Mouse (Mus musculus) limb, embryonic 11.5 days (tissue): ENCODE data around the gene H2-DMb1. TPM values are rescaled to one million over a fixed set of nuclear protein-coding genes. Genes with fewer than 3 reads are reported as not detected.

ENCODE experiments used
- ATAC-seq: fragments of 200-750 bp; cut with Nextera tagmentation; 2 replicates; pipeline ENCODE4 v1.8.0; 2017; ENCODE audit warnings: low read depth; ENCODE audit not compliant: insufficient number of reproducible peaks, low FRiP score, low TSS enrichment
- DNase-seq: peaks from one replicate; pipeline ENCODE4 v3.0.0-alpha.2; 2015; ENCODE audit warnings: low spot score
- H3K27ac ChIP-seq: fragments of 300-500 bp; sonication (generic); replicated peaks from 2 replicates; pipeline ENCODE4 v1.5.1; 2014; ENCODE audit warnings: low read depth, mild to moderate bottlenecking, low read length
- H3K27me3 ChIP-seq: fragments of 300-500 bp; sonication (generic); 2 replicates; pipeline ENCODE4 v1.6.1; 2014; ENCODE audit warnings: mild to moderate bottlenecking, low read length, mixed read lengths; ENCODE audit not compliant: control insufficient read depth, insufficient read depth
- H3K36me3 ChIP-seq: fragments of 300-500 bp; sonication (generic); 2 replicates; pipeline ENCODE4 v1.6.1; 2014; ENCODE audit warnings: mild to moderate bottlenecking, low read length, moderate library complexity, mixed read lengths; ENCODE audit not compliant: control insufficient read depth, insufficient read depth
- H3K4me1 ChIP-seq: fragments of 300-500 bp; sonication (generic); 2 replicates; pipeline ENCODE4 v1.6.1; 2014; ENCODE audit warnings: low read length, mixed read lengths; ENCODE audit not compliant: control insufficient read depth, insufficient read depth
- H3K4me2 ChIP-seq: fragments of 300-500 bp; sonication (generic); 2 replicates; pipeline ENCODE4 v1.6.1; 2014; ENCODE audit warnings: low read depth, mild to moderate bottlenecking, moderate library complexity; ENCODE audit not compliant: severe bottlenecking
- H3K4me3 ChIP-seq: fragments of 300-500 bp; sonication (generic); 2 replicates; pipeline ENCODE4 v1.5.1; 2014; ENCODE audit warnings: low read depth, low read length
- H3K9ac ChIP-seq: fragments of 300-500 bp; sonication (generic); 2 replicates; pipeline ENCODE4 v1.6.1; 2014; ENCODE audit warnings: mild to moderate bottlenecking, low read length
- H3K9me3 ChIP-seq: fragments of 300-500 bp; sonication (generic); 2 replicates; pipeline ENCODE4 v1.6.1; 2016; ENCODE audit warnings: low read length; ENCODE audit not compliant: control insufficient read depth
- WGBS: fragments of 180-500 bp; shearing (Covaris S2); extraction: QIAGEN DNeasy Blood & Tissue Kit; methylation state at CpG from one replicate; pipeline ENCODE4 v1.1.7; 2014; 5-methylcytosine and 5-hydroxymethylcytosine counted together
- polyA plus RNA-seq: library from polyadenylated mRNA; unstranded; fragments of >200 nt; fragmentation: Nextera tagmentation; extraction: Ambion mirVana; gene quantifications from 2 replicates; pipeline ENCODE4 v1.2.1, GENCODE M21; 2014

Gene H2-DMb1
- polyA plus RNA-seq, 1 experiment from 2014 or later: 0.45 TPM

DNA sequence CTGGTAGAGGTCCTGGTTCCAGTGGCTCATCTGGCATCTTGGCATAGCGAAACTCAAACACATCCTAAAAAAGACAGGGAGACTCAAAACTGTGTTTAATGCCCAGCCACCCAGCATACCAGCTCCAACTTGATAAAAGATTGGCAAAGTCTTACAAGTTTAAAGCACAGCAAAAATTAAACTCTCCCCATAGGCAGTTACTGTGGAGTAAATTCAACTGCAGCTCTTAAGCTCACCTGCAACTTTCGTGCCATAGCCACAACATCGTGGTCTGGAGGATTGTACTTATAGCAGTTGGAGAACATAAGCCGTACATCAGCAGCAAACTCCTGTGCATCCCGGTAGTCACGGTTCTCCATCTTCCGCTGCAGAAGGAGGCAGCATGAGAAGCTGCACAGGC lies 38.8 kb upstream of the H2-DMb1 start:
- no peak overlapping the region for H3K27ac ChIP-seq
- peaks cover 60% of the 10 kb centered on the region for H3K36me3 ChIP-seq
- 95% methylated on average over 7 of the region's 7 CpGs for WGBS
- H3K9ac ChIP-seq: no peak overlapping the region
- H3K4me1 ChIP-seq: peaks cover 11% of the 10 kb centered on the region
- H3K4me2 ChIP-seq: no peak overlapping the region
- H3K4me3 ChIP-seq: no peak overlapping the region
- DNase-seq: no peak
- no peak for ATAC-seq
- no peaks in the 10 kb centered on the region for H3K27me3 ChIP-seq
- H3K9me3 ChIP-seq: no peaks in the 10 kb centered on the region

DNA sequence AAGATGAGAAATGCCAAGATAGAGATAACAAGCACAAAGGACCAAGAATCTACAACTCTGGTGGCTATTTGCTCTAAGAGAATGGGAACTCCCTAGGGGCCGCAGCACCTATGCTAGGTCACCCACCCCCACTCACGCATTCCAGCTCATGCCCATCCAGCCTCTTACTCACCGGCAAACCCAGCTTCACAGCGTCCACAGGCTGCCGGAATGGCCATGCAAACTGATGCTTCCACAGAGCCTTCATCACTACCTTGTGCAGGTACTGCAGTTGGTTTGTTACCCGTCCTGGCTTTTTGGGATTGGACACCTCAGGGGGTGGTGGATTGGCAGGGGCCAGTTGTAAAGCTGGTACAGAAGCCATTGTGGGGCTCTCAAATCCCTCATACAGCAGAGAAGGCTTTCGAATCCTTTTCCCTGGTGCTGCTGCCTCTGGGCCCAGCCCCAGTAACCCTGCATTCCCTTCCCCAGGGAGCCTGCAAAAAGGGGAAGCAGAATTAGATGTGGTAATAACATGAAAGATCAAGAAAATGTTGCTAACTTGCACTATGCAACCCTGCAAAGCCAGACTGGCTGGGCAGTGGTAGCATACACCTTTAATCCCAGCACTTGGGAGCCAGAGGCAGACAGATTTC lies 36.0 kb upstream of the H2-DMb1 start:
- Histone ChIP-seq H3K4me2 (peak overlapping the region; percentile 97), H3K9me3 (no peaks in the 10 kb centered on the region), H3K36me3 (peaks cover 55% of the 10 kb centered on the region), H3K4me1 (peaks cover 11% of the 10 kb centered on the region), H3K9ac (peak overlapping the region; percentile 59), H3K27ac (no peak overlapping the region), H3K4me3 (peak overlapping the region; percentile 99), H3K27me3 (no peaks in the 10 kb centered on the region)
- 41% methylated on average over 7 of the region's 7 CpGs for WGBS
- ATAC-seq: no peak
- no peak for DNase-seq

DNA sequence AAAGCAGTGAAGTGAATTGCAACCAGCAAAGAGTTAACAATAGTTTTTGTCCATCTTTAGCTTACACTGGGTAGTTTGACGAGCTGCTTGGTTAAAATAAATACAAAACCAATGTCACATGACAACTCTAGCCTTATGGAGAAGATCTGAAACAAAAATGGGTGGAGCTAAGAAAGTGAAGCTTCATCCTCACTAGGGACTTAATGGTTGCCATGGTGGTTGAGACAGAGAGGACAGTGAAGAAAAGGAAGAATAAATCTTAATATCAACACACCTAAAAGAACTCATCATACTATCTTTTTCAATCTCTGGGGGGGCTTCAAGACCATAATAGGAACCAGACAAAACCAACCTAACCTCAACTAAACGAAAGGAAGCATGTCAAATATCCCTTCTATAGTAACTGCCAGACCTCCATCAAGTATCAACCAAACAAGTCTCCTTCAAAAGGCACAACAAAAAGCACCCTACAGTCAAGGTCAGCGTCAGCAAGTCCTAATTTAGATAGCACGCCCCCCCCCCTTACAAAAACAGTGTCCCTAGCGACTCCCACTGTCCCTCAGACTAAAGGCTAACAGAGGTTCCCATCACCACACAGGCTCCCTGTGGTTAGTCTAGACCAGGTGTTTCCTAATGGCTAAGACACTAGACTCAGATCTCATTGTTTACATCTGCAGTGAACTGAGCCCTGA lies 35.3 kb upstream of the H2-DMb1 start:
- H3K9me3 ChIP-seq: no peaks in the 10 kb centered on the region
- peaks cover 48% of the 10 kb centered on the region for H3K36me3 ChIP-seq
- no peak overlapping the region; the same call in 1 of the 2 replicates for H3K27ac ChIP-seq
- H3K4me2 ChIP-seq: peak overlapping the region; percentile 97
- peak overlapping the region; percentile 99 for H3K4me3 ChIP-seq
- 3% methylated on average over 5 of the region's 5 CpGs for WGBS
- H3K9ac ChIP-seq: peak overlapping the region; percentile 93
- ATAC-seq (no peak), DNase-seq (no peak)
- no peaks in the 10 kb centered on the region for H3K27me3 ChIP-seq
- H3K4me1 ChIP-seq: peaks cover 11% of the 10 kb centered on the region

DNA sequence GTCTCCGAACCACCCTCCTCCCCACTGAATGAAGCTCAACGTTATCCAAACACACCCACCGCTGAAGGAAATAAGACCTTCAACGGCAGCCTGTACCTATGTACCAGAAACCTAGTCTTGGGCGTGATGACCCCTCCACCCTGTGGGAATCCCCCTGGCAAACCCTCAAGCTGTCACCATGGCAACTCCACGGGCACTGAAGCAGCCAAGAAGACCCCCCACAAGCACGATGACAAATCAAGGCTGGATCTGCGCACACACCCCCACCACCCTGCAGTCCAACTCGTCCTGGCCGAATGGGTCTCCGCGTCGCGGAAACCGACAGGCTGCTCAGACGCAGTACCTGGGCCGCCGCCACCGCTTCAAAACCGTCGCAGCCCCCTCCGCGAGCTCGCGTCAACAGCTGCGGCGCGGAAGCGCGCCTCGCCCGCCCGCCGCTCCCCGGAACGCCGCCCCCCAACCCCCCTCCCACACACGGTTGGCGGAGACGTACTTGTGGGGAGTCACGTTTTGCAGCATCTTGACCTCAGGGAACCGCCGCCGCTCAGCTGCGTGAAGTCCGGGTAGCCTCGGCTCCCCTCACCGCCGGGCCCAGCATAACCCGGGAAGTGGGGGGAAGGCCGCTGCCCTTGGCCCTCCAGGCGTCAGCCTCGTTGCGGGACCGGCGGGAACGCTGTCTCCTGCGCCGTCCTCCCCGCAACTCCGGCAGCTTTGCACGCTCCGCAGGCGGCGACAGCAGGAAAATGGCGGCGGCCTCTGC lies 34.6 kb upstream of the H2-DMb1 start:
- Histone ChIP-seq H3K27me3 (no peaks in the 10 kb centered on the region), H3K27ac (peak overlapping the region; percentile 100), H3K4me3 (peak overlapping the region; percentile 99), H3K4me2 (peak overlapping the region; percentile 97), H3K4me1 (peaks cover 11% of the 10 kb centered on the region), H3K36me3 (peaks cover 43% of the 10 kb centered on the region), H3K9ac (peak overlapping the region; percentile 93), H3K9me3 (no peaks in the 10 kb centered on the region)
- DNase-seq (peak; percentile 51), ATAC-seq (no peak)
- under 1% methylated on average over 60 of the region's 67 CpGs for WGBS

DNA sequence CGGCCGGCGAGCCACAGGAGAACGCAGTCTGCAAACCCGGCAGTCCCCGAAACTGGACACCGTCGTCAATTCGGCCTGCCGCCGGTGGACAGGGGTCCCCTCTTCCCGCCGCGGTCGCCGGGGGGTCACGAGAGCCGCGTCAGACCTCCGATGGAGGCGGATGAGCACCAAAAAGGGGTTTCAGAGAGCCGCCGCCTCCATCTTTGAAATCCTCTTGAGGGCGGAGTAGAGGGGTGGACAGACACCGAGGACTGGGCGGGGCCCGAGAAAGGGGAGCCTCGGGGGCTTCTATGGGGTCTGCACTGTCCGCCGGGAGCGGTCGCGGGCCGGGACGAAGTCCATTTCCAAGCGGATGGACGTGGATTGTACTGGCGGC lies 34.0 kb upstream of the H2-DMb1 start:
- under 1% methylated on average over 38 of the region's 38 CpGs for WGBS

DNA sequence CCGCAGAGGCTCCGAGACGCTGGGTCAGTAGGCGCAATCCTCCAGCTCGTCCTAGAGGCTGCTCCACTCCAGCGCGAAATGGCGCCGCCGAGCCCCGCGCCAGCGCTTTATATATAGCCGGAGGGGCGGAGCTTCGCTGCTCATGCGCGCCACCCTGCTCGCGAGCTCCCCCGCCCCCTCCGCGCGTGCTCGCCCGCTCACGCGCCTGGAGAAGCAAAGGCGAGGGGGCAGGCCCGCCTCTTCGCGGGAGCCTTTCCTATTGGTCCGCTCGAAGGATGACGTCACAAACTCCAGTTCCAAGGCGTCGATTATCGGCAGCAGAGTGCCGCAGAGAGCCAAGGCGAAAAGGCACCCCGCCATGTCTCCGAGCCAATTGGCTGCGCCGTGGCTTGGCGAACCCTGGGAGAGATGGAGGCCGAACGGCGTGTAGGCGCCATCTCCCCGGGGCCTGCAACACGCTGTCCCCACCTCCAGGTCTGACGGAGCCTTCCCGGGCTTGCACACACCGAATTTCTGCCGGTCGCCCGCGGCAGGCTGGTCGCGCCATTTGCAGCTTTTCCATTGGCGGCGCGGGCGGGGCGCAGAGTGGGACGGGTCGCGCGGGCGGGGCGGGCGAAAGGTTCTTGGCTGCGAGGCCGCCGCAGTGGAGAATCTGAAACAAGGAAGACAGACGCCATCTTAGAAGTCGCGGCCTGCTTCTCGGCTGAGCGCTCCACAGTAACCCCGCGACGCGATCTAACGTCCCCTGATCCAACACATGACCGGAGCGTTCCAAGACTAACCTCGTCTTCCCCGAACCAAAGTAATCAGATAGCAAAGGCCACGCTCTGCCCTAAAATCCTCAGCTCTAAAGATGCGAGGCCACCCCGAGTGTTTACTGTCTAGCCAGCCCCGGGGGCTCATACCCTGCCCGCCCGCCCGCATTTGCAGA lies 33.4 kb upstream of the H2-DMb1 start, which contains the start of gene H2-DMa:
TSS of gene H2-DMa (plus strand) at position 293 of the 931 bp plus-strand sequence.
- peak within 1 kb of the TSS; percentile 97 for H3K4me2 ChIP-seq
- no peaks in the 10 kb centered on the region for H3K27me3 ChIP-seq
- H3K9me3 ChIP-seq: no peaks in the 10 kb centered on the region
- H3K4me1 ChIP-seq: peaks cover 15% of the 10 kb centered on the region
- peaks cover 32% of the 10 kb centered on the region for H3K36me3 ChIP-seq
- under 1% methylated on average over 96 of the region's 96 CpGs for WGBS
- peak; percentile 62 for ATAC-seq
- H3K9ac ChIP-seq: peak within 1 kb of the TSS; percentile 98
- H3K27ac ChIP-seq: peak within 1 kb of the TSS; percentile 100
- DNase-seq: peak; percentile 98
- peak within 1 kb of the TSS; percentile 99 for H3K4me3 ChIP-seq

More for the DNA sequence above, 34.0 kb upstream of the H2-DMb1 start:
- Histone ChIP-seq H3K4me2 (peak overlapping the region; percentile 97), H3K27ac (peak overlapping the region; percentile 100), H3K4me1 (peaks cover 15% of the 10 kb centered on the region), H3K27me3 (no peaks in the 10 kb centered on the region), H3K9ac (peak overlapping the region; percentile 93), H3K9me3 (no peaks in the 10 kb centered on the region), H3K4me3 (peak overlapping the region; percentile 99), H3K36me3 (peaks cover 38% of the 10 kb centered on the region)
- DNase-seq (no peak), ATAC-seq (no peak; the same call in 1 of the 2 replicates)

DNA sequence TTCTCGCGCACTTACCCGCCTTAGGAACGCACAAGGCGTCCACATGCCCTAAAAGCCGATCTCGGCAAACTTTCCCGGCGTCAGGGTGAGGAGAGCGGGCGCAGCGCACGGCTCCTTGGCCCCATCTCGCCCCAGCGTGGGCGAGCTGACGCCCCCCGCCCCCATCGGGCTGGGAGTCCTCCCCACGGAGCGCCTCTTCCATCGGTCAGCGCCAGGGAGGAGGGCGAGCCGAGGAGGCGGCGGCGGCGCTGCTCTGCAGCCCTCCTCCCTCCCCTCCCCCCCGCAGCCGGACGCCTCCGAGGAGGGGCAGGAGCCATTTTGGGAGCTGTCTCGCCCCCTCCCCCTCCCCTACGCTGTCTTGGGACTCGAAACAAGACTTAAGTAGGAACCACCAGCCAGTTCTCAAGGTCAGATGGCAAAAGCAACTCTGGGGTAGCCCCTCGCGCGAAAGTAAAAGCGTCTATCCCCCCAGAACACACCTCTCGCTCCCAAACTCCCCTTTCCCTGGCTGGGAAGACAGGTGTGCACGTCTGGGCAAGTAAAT lies 32.6 kb upstream of the H2-DMb1 start:
- Histone ChIP-seq H3K9me3 (no peaks in the 10 kb centered on the region), H3K4me2 (peak overlapping the region; percentile 82), H3K4me1 (peaks cover 15% of the 10 kb centered on the region), H3K4me3 (peak overlapping the region; percentile 99), H3K9ac (peak overlapping the region; percentile 98), H3K36me3 (peaks cover 25% of the 10 kb centered on the region), H3K27me3 (no peaks in the 10 kb centered on the region), H3K27ac (peak overlapping the region; percentile 100)
- WGBS: 2% methylated on average over 35 of the region's 42 CpGs
- peak; percentile 7; the same call in 1 of the 2 replicates for ATAC-seq
- peak; percentile 90 for DNase-seq
